ENCODE assay signal across 8 mouse cellular contexts in genomic region chr17:15656881-15657607, GRCm38 (mm10). TPM values are rescaled to one million over a fixed set of nuclear protein-coding genes. Genes with fewer than 3 reads are reported as not detected.
DNase-seq lines count a peak whose midpoint lies in the region; ATAC-seq lines count a peak whose summit lies in the region.

No protein-coding gene starts in this region.

- H3K4me1 ChIP-seq in limb, embryonic 12.5 days (replicated peaks) = peaks cover 13% of the 10 kb centered on the region
- no peaks in the 10 kb centered on the region for H3K4me1 ChIP-seq in midbrain, embryonic 14.5 days (ENCODE audit: control insufficient read depth, insufficient read depth, low read length)

- peak; percentile 14 for DNase-seq in A20 (ENCODE audit: low read depth, low spot score)
- peak; percentile 6 to 23 for DNase-seq in heart, postnatal 14 days
- DNase-seq in midbrain, embryonic 14.5 days = peak; percentile 20
- no peak for DNase-seq in layer of hippocampus, postnatal 25 days (ENCODE audit: extremely low spot score in 1 of 2, low spot score in 1 of 2)
- no peak for DNase-seq in adrenal gland, postnatal 10 days
- no peak for DNase-seq in right cerebral cortex, postnatal 36 days (ENCODE audit: low spot score in 2 of 2)

- intact Hi-C loops in heart, postnatal 14 days (cut with DNase I) = no loop called here

- H3K27ac ChIP-seq in limb, embryonic 12.5 days = peak overlapping the region; percentile 59
- H3K27ac ChIP-seq in midbrain, embryonic 14.5 days (replicated peaks; ENCODE audit: low read depth, low read length) = no peak overlapping the region

- H3K36me3 ChIP-seq in limb, embryonic 12.5 days = no peaks in the 10 kb centered on the region
- H3K36me3 ChIP-seq in midbrain, embryonic 14.5 days (ENCODE audit: control insufficient read depth, insufficient read depth, low read length) = no peaks in the 10 kb centered on the region

- peak overlapping the region; percentile 42 for H3K4me2 ChIP-seq in limb, embryonic 12.5 days
- H3K4me2 ChIP-seq in midbrain, embryonic 14.5 days (ENCODE audit: low read length) = no peak overlapping the region

- H3K27me3 ChIP-seq in limb, embryonic 12.5 days = no peaks in the 10 kb centered on the region
- H3K27me3 ChIP-seq in midbrain, embryonic 14.5 days (ENCODE audit: control insufficient read depth, insufficient read depth, low read length) = no peaks in the 10 kb centered on the region

- 7% methylated on average over 6 of the region's 6 CpGs for WGBS in limb, embryonic 12.5 days
- 37% methylated on average over 6 of the region's 6 CpGs for WGBS in midbrain, embryonic 14.5 days

- 0 out of 2 replicates have a peak overlapping the region, but pooled peaks have one; percentile 2 for H3K4me3 ChIP-seq in limb, embryonic 12.5 days (replicated peaks)
- H3K4me3 ChIP-seq in midbrain, embryonic 14.5 days (replicated peaks; ENCODE audit: low read depth, low read length) = no peak overlapping the region

- H3K9ac ChIP-seq in limb, embryonic 12.5 days (replicated peaks) = no peak overlapping the region
- H3K9ac ChIP-seq in midbrain, embryonic 14.5 days (replicated peaks; ENCODE audit: low read length) = no peak overlapping the region

- peak; percentile 98 for ATAC-seq in common myeloid progenitor, adult 5-6 weeks (replicated peaks; ENCODE audit: low read depth, poor library complexity, severe bottlenecking)
- peak; percentile 91 for ATAC-seq in limb, embryonic 12.5 days (ENCODE audit: insufficient number of reproducible peaks, insufficient read depth, low FRiP score, low TSS enrichment, low read depth)
- no peak for ATAC-seq in midbrain, embryonic 14.5 days (ENCODE audit: low FRiP score, low TSS enrichment)

- no peaks in the 10 kb centered on the region for H3K9me3 ChIP-seq in limb, embryonic 12.5 days
- no peaks in the 10 kb centered on the region for H3K9me3 ChIP-seq in midbrain, embryonic 14.5 days (ENCODE audit: control insufficient read depth, low read length)

RNA-seq across cellular contexts. Expression of gene Chd1, which starts 47.7 kb away (rescaled TPM):
- 75.5 and 100 TPM in 2 replicates for total RNA-seq in common myeloid progenitor, adult 5-6 weeks (2017)
- 10 to 100 TPM; 21.6 to 28.0 TPM for total RNA-seq in heart, postnatal 14 days (2021)
- polyA plus RNA-seq in limb, embryonic 12.5 days (2016; fragmentation: Nextera tagmentation; extraction: Ambion mirVana) = 48.6 and 51.1 TPM in 2 replicates
- polyA plus RNA-seq in midbrain, embryonic 14.5 days (2014; fragmentation: Nextera tagmentation; extraction: Ambion mirVana) = 24.8 and 25.1 TPM in 2 replicates
- total RNA-seq in layer of hippocampus, postnatal 25 days (2021) = 10 to 100 TPM; 22.8 to 29.1 TPM
- 10 to 100 TPM; 36.6 to 47.1 TPM for total RNA-seq in adrenal gland, postnatal 10 days (2021)

Comparison
In these comparisons a context has a peak if more than half of its experiments do, and no peak if none do; other contexts are left out.
1. DNase-seq: peak in A20 (single experiment), heart, postnatal 14 days (2 of 2) and midbrain, embryonic 14.5 days (single experiment); none in layer of hippocampus, postnatal 25 days (0 of 2), adrenal gland, postnatal 10 days (single experiment) and right cerebral cortex, postnatal 36 days (0 of 2).